In genomic region chr17:56765431-56765830, GRCm38 (mm10) we compare ENCODE assay signal across 8 mouse cellular contexts. TPM values are rescaled to one million over a fixed set of nuclear protein-coding genes. Genes with fewer than 3 reads are reported as not detected.
DNase-seq lines count a peak whose midpoint lies in the region; ATAC-seq and TF ChIP-seq lines count a peak whose summit lies in the region.

No protein-coding gene starts in this region.

- no peaks in the 10 kb centered on the region for H3K27me3 ChIP-seq in heart, embryonic 16.5 days (ENCODE audit: control insufficient read depth, insufficient read depth, low read length)
- peaks cover 4% of the 10 kb centered on the region for H3K27me3 ChIP-seq in G1E (ENCODE audit: insufficient read depth, low read length)
- H3K27me3 ChIP-seq in forebrain, embryonic 15.5 days = peaks cover 2% of the 10 kb centered on the region; the same call in 1 of the 2 replicates

- H3K9ac ChIP-seq in heart, embryonic 16.5 days (ENCODE audit: low read length) = peak overlapping the region; percentile 95
- peak overlapping the region; percentile 75 for H3K9ac ChIP-seq in forebrain, embryonic 15.5 days (replicated peaks)

- H3K9me3 ChIP-seq in heart, embryonic 16.5 days (replicated peaks; ENCODE audit: control insufficient read depth, low read length) = no peaks in the 10 kb centered on the region
- H3K9me3 ChIP-seq in G1E (replicated peaks) = no peaks in the 10 kb centered on the region
- H3K9me3 ChIP-seq in forebrain, embryonic 15.5 days = no peaks in the 10 kb centered on the region

- peaks cover 24% of the 10 kb centered on the region for H3K4me1 ChIP-seq in heart, embryonic 16.5 days (ENCODE audit: control insufficient read depth, insufficient read depth, low read length)
- H3K4me1 ChIP-seq in G1E (ENCODE audit: insufficient read depth, low read depth, low read length) = peaks cover 64% of the 10 kb centered on the region
- H3K4me1 ChIP-seq in forebrain, embryonic 15.5 days = peaks cover 30% of the 10 kb centered on the region

- peak overlapping the region; percentile 80 for H3K4me2 ChIP-seq in heart, embryonic 16.5 days (ENCODE audit: low read depth, low read length)
- peak overlapping the region; percentile 60 for H3K4me2 ChIP-seq in forebrain, embryonic 15.5 days (replicated peaks)

- TF ChIP-seq CTCF in G1E (IDR thresholded peaks at IDR 0.05; ENCODE audit: low read depth, low read length) = no peak

- H3K27ac ChIP-seq in heart, embryonic 16.5 days (ENCODE audit: low read length) = peak overlapping the region; percentile 99
- H3K27ac ChIP-seq in forebrain, embryonic 15.5 days (replicated peaks) = peak overlapping the region; percentile 97
- H3K27ac ChIP-seq in macrophage = peak overlapping the region; percentile 77

- DNase-seq in heart, adult 11 months = no peak
- DNase-seq in G1E (ENCODE audit: low spot score) = no peak
- DNase-seq in urinary bladder, postnatal 10 days (ENCODE audit: low spot score) = no peak
- DNase-seq in cerebellum, postnatal 10 days = no peak
- DNase-seq in left cerebral cortex, postnatal 36 days (ENCODE audit: low spot score in 2 of 2) = no peak

- WGBS in heart, embryonic 16.5 days = 47% methylated on average over 12 of the region's 12 CpGs
- WGBS in forebrain, embryonic 15.5 days = 50% methylated on average over 12 of the region's 12 CpGs
- WGBS in macrophage (ENCODE audit: missing documents) = 58% methylated on average over 12 of the region's 12 CpGs

- peaks cover 5% of the 10 kb centered on the region; the same call in 1 of the 2 replicates for H3K79me2 ChIP-seq in macrophage (ENCODE audit: inconsistent target)

- no peak for ATAC-seq in heart, embryonic 16.5 days (replicated peaks; ENCODE audit: extremely low read depth, insufficient read depth, low FRiP score)
- ATAC-seq in G1E (ENCODE audit: extremely low read depth, insufficient number of reproducible peaks, low FRiP score, poor library complexity, severe bottlenecking) = no peak
- ATAC-seq in forebrain, embryonic 15.5 days (replicated peaks) = peak; percentile 12

- peaks cover 27% of the 10 kb centered on the region for H3K36me3 ChIP-seq in heart, embryonic 16.5 days (ENCODE audit: control insufficient read depth, insufficient read depth)
- H3K36me3 ChIP-seq in G1E (replicated peaks) (peaks cover 49% of the 10 kb centered on the region), macrophage (ENCODE audit: inconsistent target) (peaks cover 14% of the 10 kb centered on the region; the same call in 1 of the 2 replicates)
- peaks cover 36% of the 10 kb centered on the region for H3K36me3 ChIP-seq in forebrain, embryonic 15.5 days

- peak overlapping the region; percentile 91 for H3K4me3 ChIP-seq in heart, embryonic 16.5 days (ENCODE audit: low read length)
- H3K4me3 ChIP-seq in G1E (ENCODE audit: low read depth, low read length) (peak overlapping the region; percentile 94), macrophage (ENCODE audit: inconsistent target) (peak overlapping the region; percentile 45)
- peak overlapping the region; percentile 78 for H3K4me3 ChIP-seq in forebrain, embryonic 15.5 days

- intact Hi-C loops in left cerebral cortex, postnatal 36 days (cut with DNase I) = no loop called here

RNA-seq across cellular contexts. Expression of gene Dus3l, which starts 0.9 kb away (rescaled TPM):
- 31.7 and 34.9 TPM in 2 replicates for polyA plus RNA-seq in heart, embryonic 16.5 days (2015; fragmentation: Nextera tagmentation; extraction: Ambion mirVana)
- total RNA-seq in G1E (2014; fragmentation: Nextera tagmentation) (8.7 and 12.0 TPM in 2 replicates), G1E (2017) (12.4 and 15.0 TPM in 2 replicates)
- polyA plus RNA-seq in G1E (2012) (52.5 and 57.1 TPM in 2 replicates), macrophage (2018) (9.0 to 14.0 TPM (median 11.4 TPM) in 3 replicates)
- 72.1 and 74.3 TPM in 2 replicates for polyA plus RNA-seq in forebrain, embryonic 15.5 days (2015; fragmentation: Nextera tagmentation; extraction: Ambion mirVana)
- total RNA-seq in macrophage (2018; cell fraction: chromatin; rRNA removed) = 10 to 100 TPM; 22.4 to 73.4 (median 51.4) TPM
- 10 to 100 TPM in 14 of 26 experiments, 1 to 10 TPM in 12; 7.4 to 12.6 (median 10.2) TPM for total RNA-seq in macrophage (2018; cell fraction: cytosol; rRNA removed)
- total RNA-seq in macrophage (2018; cell fraction: nucleus; rRNA removed) = 10 to 100 TPM; 14.5 to 52.3 (median 26.2) TPM
- 10 to 100 TPM; 57.6 to 75.6 TPM for total RNA-seq in left cerebral cortex, postnatal 36 days (2021)

RNA-seq across cellular contexts. Expression of gene Prr22, which starts 4.6 kb away (rescaled TPM):
- polyA plus RNA-seq in heart, embryonic 16.5 days (2015; fragmentation: Nextera tagmentation; extraction: Ambion mirVana) = 0.59 and 1.2 TPM in 2 replicates
- total RNA-seq in G1E (2014; fragmentation: Nextera tagmentation) (not detected in 2 replicates), G1E (2017) (0.17 and 0.22 TPM in 2 replicates)
- polyA plus RNA-seq in G1E (2012) (3.5 and 5.0 TPM in 2 replicates), macrophage (2018) (not detected in 3 replicates)
- polyA plus RNA-seq in forebrain, embryonic 15.5 days (2015; fragmentation: Nextera tagmentation; extraction: Ambion mirVana) = 0.66 and 0.73 TPM in 2 replicates
- 1 to 10 TPM in 8 of 26 experiments, under 1 TPM in 15, not detected in 3; 0.46 to 1.9 (median 0.91) TPM for total RNA-seq in macrophage (2018; cell fraction: chromatin; rRNA removed)
- total RNA-seq in macrophage (2018; cell fraction: cytosol; rRNA removed) = under 1 TPM in 7 of 26 experiments, not detected in 19; 0.07 to 0.26 (median 0.09) TPM
- total RNA-seq in macrophage (2018; cell fraction: nucleus; rRNA removed) = 1 to 10 TPM in 6 of 26 experiments, under 1 TPM in 12, not detected in 8; 0.50 to 1.4 (median 0.75) TPM
- 1 to 10 TPM; 1.2 to 1.3 TPM for total RNA-seq in left cerebral cortex, postnatal 36 days (2021)

RNA-seq across cellular contexts. Expression of gene Nrtn, which starts 8.1 kb away (rescaled TPM):
- 21.2 and 23.9 TPM in 2 replicates for polyA plus RNA-seq in heart, embryonic 16.5 days (2015; fragmentation: Nextera tagmentation; extraction: Ambion mirVana)
- total RNA-seq in G1E (2014; fragmentation: Nextera tagmentation) (not detected in 2 replicates), G1E (2017) (not detected in 2 replicates)
- polyA plus RNA-seq in G1E (2012) (not detected in 2 replicates), macrophage (2018) (not detected in 3 replicates)
- polyA plus RNA-seq in forebrain, embryonic 15.5 days (2015; fragmentation: Nextera tagmentation; extraction: Ambion mirVana) = 0.97 and 1.2 TPM in 2 replicates
- total RNA-seq in macrophage (2018; cell fraction: chromatin; rRNA removed) = under 1 TPM in 1 of 26 experiments, not detected in 25; 0.73 TPM
- total RNA-seq in macrophage (2018; cell fraction: cytosol; rRNA removed) = under 1 TPM in 1 of 26 experiments, not detected in 25; 0.14 TPM
- total RNA-seq in macrophage (2018; cell fraction: nucleus; rRNA removed) = not detected
- total RNA-seq in left cerebral cortex, postnatal 36 days (2021) = 1 to 10 TPM; 5.9 to 7.3 TPM

RNA-seq across cellular contexts. Expression of gene Vmac, which starts 47.6 kb away (rescaled TPM):
- 12.8 and 14.6 TPM in 2 replicates for polyA plus RNA-seq in heart, embryonic 16.5 days (2015; fragmentation: Nextera tagmentation; extraction: Ambion mirVana)
- total RNA-seq in G1E (2014; fragmentation: Nextera tagmentation) (32.0 and 46.9 TPM in 2 replicates), G1E (2017) (9.4 and 10.3 TPM in 2 replicates)
- polyA plus RNA-seq in G1E (2012) (12.9 and 16.3 TPM in 2 replicates), macrophage (2018) (4.5 to 9.8 TPM (median 5.3 TPM) in 3 replicates)
- polyA plus RNA-seq in forebrain, embryonic 15.5 days (2015; fragmentation: Nextera tagmentation; extraction: Ambion mirVana) = 18.4 and 20.3 TPM in 2 replicates
- total RNA-seq in macrophage (2018; cell fraction: chromatin; rRNA removed) = 1 to 10 TPM in 8 of 26 experiments, under 1 TPM in 11, not detected in 7; 0.36 to 4.1 (median 0.67) TPM
- 1 to 10 TPM; 1.6 to 8.6 (median 3.3) TPM for total RNA-seq in macrophage (2018; cell fraction: cytosol; rRNA removed)
- 1 to 10 TPM in 17 of 26 experiments, under 1 TPM in 8, not detected in 1; 0.51 to 5.9 (median 1.5) TPM for total RNA-seq in macrophage (2018; cell fraction: nucleus; rRNA removed)
- total RNA-seq in left cerebral cortex, postnatal 36 days (2021) = 10 to 100 TPM; 13.7 to 14.9 TPM

RNA-seq across cellular contexts. Expression of gene Ndufa11, which starts 47.9 kb away (rescaled TPM):
- 1,043 and 1,129 TPM in 2 replicates for polyA plus RNA-seq in heart, embryonic 16.5 days (2015; fragmentation: Nextera tagmentation; extraction: Ambion mirVana)
- total RNA-seq in G1E (2014; fragmentation: Nextera tagmentation) = 60.5 and 74.9 TPM in 2 replicates
- 186 and 247 TPM in 2 replicates for total RNA-seq in G1E (2017)
- 270 and 319 TPM in 2 replicates for polyA plus RNA-seq in G1E (2012)
- 425 and 444 TPM in 2 replicates for polyA plus RNA-seq in forebrain, embryonic 15.5 days (2015; fragmentation: Nextera tagmentation; extraction: Ambion mirVana)
- 10 to 100 TPM in 4 of 26 experiments, 1 to 10 TPM in 21, not detected in 1; 3.3 to 24.5 (median 6.9) TPM for total RNA-seq in macrophage (2018; cell fraction: chromatin; rRNA removed)
- 100 to 1,000 TPM in 12 of 26 experiments, 10 to 100 TPM in 14; 73.8 to 123 (median 99.4) TPM for total RNA-seq in macrophage (2018; cell fraction: cytosol; rRNA removed)
- total RNA-seq in macrophage (2018; cell fraction: nucleus; rRNA removed) = 10 to 100 TPM in 21 of 26 experiments, 1 to 10 TPM in 5; 6.3 to 31.0 (median 17.3) TPM
- 42.6 to 135 TPM (median 106 TPM) in 3 replicates for polyA plus RNA-seq in macrophage (2018)
- total RNA-seq in left cerebral cortex, postnatal 36 days (2021) = 100 to 1,000 TPM; 190 to 237 TPM

Comparison
In these comparisons a context has a peak if more than half of its experiments do, and no peak if none do; other contexts are left out.
1. RNA of gene Nrtn, which starts 8.1 kb away (polyA plus RNA-seq): 21.2 to 23.9 TPM in heart, embryonic 16.5 days; 0.97 to 1.2 TPM in forebrain, embryonic 15.5 days, not detected in G1E and not detected in macrophage; every median in the first group is over 10 times any median in the second.
2. Peak in every context shown above with its lines, with median percentiles within 50 percentile points of each other: H3K27ac ChIP-seq and H3K4me3 ChIP-seq.